Mouse (Mus musculus) heart, embryonic 12.5 days (tissue): ENCODE measurements around the gene Ces3a. TPM values are rescaled to one million over a fixed set of nuclear protein-coding genes. Genes with fewer than 3 reads are reported as not detected.
"Not testable (repeated sequence)": the region's sequence is repeated elsewhere in the genome, so short reads cannot be mapped to it uniquely, and the experiment has no call there.

Experiments
- ATAC-seq: fragments of 200-750 bp; cut with Nextera tagmentation; 2 replicates; pipeline ENCODE4 v1.8.0; 2017; ENCODE audit warnings: moderate TSS enrichment, moderate library complexity; ENCODE audit not compliant: insufficient number of reproducible peaks, low FRiP score
- H3K27ac ChIP-seq: fragments of 300-500 bp; sonication (generic); 2 replicates; pipeline ENCODE4 v1.5.1; 2016; ENCODE audit warnings: mild to moderate bottlenecking, moderate library complexity; ENCODE audit not compliant: poor library complexity, severe bottlenecking
- H3K27me3 ChIP-seq: fragments of 300-500 bp; sonication (generic); replicated peaks from 2 replicates; pipeline ENCODE4 v1.6.1; 2016; ENCODE audit warnings: mild to moderate bottlenecking, moderate library complexity
- H3K36me3 ChIP-seq: fragments of 300-500 bp; sonication (generic); 2 replicates; pipeline ENCODE4 v1.6.1; 2016; ENCODE audit warnings: mild to moderate bottlenecking, moderate library complexity
- H3K4me1 ChIP-seq: fragments of 300-500 bp; sonication (generic); replicated peaks from 2 replicates; pipeline ENCODE4 v1.6.1; 2016; ENCODE audit warnings: mild to moderate bottlenecking
- H3K4me2 ChIP-seq: fragments of 300-500 bp; sonication (generic); 2 replicates; pipeline ENCODE4 v1.6.1; 2016; ENCODE audit warnings: mild to moderate bottlenecking, moderate library complexity
- H3K4me3 ChIP-seq: fragments of 300-500 bp; sonication (generic); 2 replicates; pipeline ENCODE4 v1.5.1; 2016; ENCODE audit warnings: mild to moderate bottlenecking
- H3K9ac ChIP-seq: fragments of 300-500 bp; sonication (generic); 2 replicates; pipeline ENCODE4 v1.6.1; 2016; ENCODE audit warnings: mild to moderate bottlenecking, moderate library complexity
- H3K9me3 ChIP-seq: fragments of 300-500 bp; sonication (generic); replicated peaks from 2 replicates; pipeline ENCODE4 v1.6.1; 2016; ENCODE audit warnings: mild to moderate bottlenecking, moderate library complexity
- WGBS: fragments of 180-500 bp; shearing (Covaris S2); methylation state at CpG from one replicate; pipeline ENCODE4 v1.1.7; 2016; 5-methylcytosine and 5-hydroxymethylcytosine counted together
- polyA plus RNA-seq: library from polyadenylated mRNA; unstranded; fragments of >200 nt; fragmentation: Nextera tagmentation; extraction: Ambion mirVana; gene quantifications from 2 replicates; pipeline ENCODE4 v1.2.1, GENCODE M21; 2016

Ces3a gene
- polyA plus RNA-seq, 1 experiment from 2014 or later, result not detected

DNA sequence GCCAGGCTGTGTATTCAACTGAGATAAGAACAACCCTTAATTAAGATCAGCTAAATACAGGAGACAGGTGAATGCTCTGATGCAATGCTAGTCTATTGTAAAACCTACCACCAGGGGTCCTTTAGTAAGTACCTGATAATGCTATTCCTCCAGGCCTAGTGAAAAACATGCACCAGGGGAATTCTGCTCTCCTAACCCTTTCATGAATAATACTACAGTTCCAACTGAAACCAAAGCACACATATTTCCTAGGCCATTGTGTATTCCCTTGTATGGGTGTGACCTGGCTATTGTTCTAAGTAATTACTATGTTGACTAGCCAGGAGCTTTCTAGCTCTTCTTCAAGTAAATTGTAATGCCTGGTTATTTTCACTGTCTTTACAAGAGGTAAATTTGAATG, 11.7 kb downstream of the Ces3a start:
- no peaks in the 10 kb centered on the region for H3K36me3 ChIP-seq
- H3K27ac ChIP-seq, result no peak overlapping the region
- no peaks in the 10 kb centered on the region for H3K27me3 ChIP-seq
- H3K4me2 ChIP-seq, result no peak overlapping the region
- no peak for ATAC-seq
- H3K9me3 ChIP-seq, result no peaks in the 10 kb centered on the region
- no peak overlapping the region for H3K4me3 ChIP-seq
- H3K9ac ChIP-seq, result no peak overlapping the region
- H3K4me1 ChIP-seq, result no peaks in the 10 kb centered on the region

DNA sequence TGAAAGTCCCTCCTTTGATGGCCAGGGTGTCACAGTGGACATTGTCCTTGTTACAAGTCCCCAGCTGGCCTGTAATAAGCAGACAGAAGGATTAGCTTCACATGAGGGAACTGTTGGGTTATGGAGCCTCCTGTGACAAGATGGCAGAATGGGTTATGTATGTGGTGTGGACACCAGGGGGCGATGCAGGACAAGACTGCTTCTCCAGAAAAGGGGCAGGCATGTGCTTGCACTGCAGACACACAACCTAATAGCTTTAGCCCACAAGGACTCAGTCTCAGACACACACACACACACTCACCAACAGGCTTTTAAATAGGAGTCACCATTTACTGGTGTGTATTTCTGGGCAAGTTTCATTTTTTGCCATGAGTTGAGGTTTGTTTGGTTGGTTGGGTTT, 18.4 kb downstream of the Ces3a start:
- 8% methylated on average over 1 of the region's 1 CpGs for WGBS
- no peak overlapping the region for H3K4me3 ChIP-seq
- H3K27me3 ChIP-seq, result no peaks in the 10 kb centered on the region
- H3K9me3 ChIP-seq, result no peaks in the 10 kb centered on the region
- no peak for ATAC-seq
- H3K27ac ChIP-seq, result no peak overlapping the region
- H3K4me2 ChIP-seq, result no peak overlapping the region
- H3K9ac ChIP-seq, result no peak overlapping the region
- H3K36me3 ChIP-seq, result no peaks in the 10 kb centered on the region
- H3K4me1 ChIP-seq, result no peaks in the 10 kb centered on the region

DNA sequence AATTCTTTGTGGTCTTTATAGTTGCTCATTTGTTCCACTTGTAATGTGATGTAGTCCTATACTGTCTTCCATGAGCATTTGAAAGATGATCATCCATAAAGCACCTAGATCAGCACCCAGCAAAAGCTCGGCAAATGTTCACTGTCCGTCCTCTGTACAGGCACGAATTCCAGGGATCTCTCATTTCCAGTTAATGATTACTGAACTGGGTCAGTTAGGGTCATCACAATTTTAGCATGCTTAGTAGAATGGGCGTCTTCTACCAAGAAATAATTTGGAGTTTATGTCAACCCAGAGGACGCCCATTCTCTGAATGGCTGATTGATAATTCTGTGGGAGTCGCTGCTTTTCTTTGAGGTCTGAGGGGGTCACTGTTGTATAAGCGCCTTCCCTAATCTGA, 19.5 kb downstream of the Ces3a start:
- H3K36me3 ChIP-seq, H3K9ac ChIP-seq, H3K4me3 ChIP-seq, ATAC-seq, H3K27me3 ChIP-seq, H3K27ac ChIP-seq, H3K9me3 ChIP-seq, H3K4me2 ChIP-seq, H3K4me1 ChIP-seq: not testable (repeated sequence)
- WGBS, result 71% methylated on average over 7 of the region's 7 CpGs

DNA sequence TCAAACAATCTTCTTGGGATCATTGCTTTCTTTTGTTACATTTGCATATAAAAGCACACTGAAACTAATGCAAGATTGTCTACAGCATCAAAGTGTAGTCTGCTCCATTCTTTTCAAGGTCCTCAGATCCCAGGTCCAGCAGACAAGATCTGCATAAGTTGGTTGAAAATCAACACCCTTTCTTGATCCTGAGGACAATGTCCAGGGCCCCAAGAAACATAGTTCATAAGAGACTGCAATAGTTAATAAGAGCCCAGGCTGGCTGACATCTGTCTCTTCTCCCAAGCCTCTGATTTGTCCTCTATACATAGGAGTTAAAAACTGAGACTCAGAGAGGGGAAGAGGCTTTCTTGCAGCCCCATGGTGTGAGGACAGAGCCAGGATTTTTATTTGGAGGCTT, 20.6 kb downstream of the Ces3a start:
- Histone ChIP-seq H3K9me3 (no peaks in the 10 kb centered on the region), H3K4me2 (no peak overlapping the region), H3K9ac (no peak overlapping the region), H3K36me3 (no peaks in the 10 kb centered on the region), H3K4me1 (no peaks in the 10 kb centered on the region), H3K4me3 (no peak overlapping the region), H3K27me3 (no peaks in the 10 kb centered on the region), H3K27ac (no peak overlapping the region)
- ATAC-seq, result no peak

DNA sequence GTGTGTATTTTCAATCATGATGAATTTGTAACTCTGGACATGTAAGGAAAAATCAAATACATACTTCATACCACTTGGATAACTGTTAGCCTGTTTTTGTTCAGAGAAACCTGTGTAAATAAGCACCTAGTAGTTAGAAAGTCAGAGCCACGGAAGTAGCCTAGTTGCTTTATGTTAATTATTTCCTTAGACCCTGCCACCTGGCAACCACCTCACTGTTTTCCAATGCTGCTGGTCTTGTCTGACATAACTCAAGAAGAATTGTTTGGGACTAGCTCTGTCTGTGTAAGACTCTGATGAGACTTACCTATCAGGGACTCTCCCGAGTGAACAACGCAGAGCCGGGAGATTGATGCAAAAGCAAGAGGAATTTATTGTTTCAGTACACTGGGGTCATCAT, 28.2 kb downstream of the Ces3a start:
- ATAC-seq, result no peak
- no peaks in the 10 kb centered on the region for H3K4me1 ChIP-seq
- H3K36me3 ChIP-seq, result no peaks in the 10 kb centered on the region
- H3K9me3 ChIP-seq, result peaks cover 8% of the 10 kb centered on the region
- H3K27me3 ChIP-seq, result 0 out of 2 replicates have a peak, but pooled peaks cover 3% of the 10 kb centered on the region
- H3K27ac ChIP-seq, result no peak overlapping the region
- 87% methylated on average over 4 of the region's 4 CpGs for WGBS
- no peak overlapping the region for H3K9ac ChIP-seq
- no peak overlapping the region for H3K4me2 ChIP-seq
- no peak overlapping the region for H3K4me3 ChIP-seq

DNA sequence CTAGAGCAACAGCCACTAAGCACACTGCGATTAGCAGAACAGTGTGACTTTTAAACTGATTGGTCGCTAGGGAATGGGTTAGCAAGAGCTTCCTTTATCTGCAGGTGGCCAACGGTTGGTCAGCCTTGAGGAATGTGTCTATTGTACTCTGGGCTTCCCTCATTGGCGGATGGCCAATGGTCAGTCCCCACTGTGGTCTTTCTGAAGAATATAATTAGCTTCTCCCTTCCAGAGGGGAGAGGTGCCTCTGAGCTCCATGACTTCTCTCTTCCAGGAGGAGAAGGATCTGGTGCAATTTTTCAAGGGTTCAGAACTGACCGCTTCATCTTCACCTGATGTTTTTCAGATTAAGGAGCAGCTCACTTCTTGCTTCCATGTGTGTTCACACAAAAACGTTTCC, 28.7 kb downstream of the Ces3a start:
- ATAC-seq, result no peak
- Histone ChIP-seq H3K4me2 (no peak overlapping the region), H3K4me1 (no peaks in the 10 kb centered on the region), H3K36me3 (no peaks in the 10 kb centered on the region), H3K9me3 (peaks cover 8% of the 10 kb centered on the region), H3K9ac (no peak overlapping the region), H3K27me3 (0 out of 2 replicates have a peak, but pooled peaks cover 3% of the 10 kb centered on the region), H3K4me3 (no peak overlapping the region), H3K27ac (no peak overlapping the region)
- 69% methylated on average over 6 of the region's 6 CpGs for WGBS

DNA sequence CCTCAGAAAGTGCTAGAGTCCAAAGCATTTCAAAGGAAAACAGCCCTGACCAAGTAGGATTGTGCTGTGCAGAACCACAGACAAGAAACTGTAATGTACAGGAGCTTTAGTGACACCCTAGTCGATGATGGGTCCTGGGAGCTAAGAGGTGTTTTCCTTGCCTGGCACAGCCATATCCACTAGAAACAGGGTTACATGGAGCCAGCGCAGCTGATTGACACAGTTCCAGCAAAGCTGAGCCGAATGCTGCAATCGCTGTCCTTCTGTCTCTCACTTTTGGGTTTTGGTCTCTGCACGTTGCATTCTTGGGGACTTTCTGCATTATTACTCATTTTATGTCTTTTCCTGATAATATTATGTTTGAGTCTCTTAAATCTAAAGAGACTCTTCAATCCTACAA, 30.2 kb downstream of the Ces3a start:
- no peak overlapping the region for H3K9ac ChIP-seq
- WGBS, result 80% methylated on average over 5 of the region's 5 CpGs
- no peak for ATAC-seq
- H3K36me3 ChIP-seq, result no peaks in the 10 kb centered on the region
- H3K4me2 ChIP-seq, result no peak overlapping the region
- 0 out of 2 replicates have a peak, but pooled peaks cover 3% of the 10 kb centered on the region for H3K27me3 ChIP-seq
- H3K9me3 ChIP-seq, result peaks cover 8% of the 10 kb centered on the region
- H3K4me1 ChIP-seq, result 0 out of 2 replicates have a peak, but pooled peaks cover 5% of the 10 kb centered on the region
- H3K4me3 ChIP-seq, result no peak overlapping the region
- H3K27ac ChIP-seq, result no peak overlapping the region

DNA sequence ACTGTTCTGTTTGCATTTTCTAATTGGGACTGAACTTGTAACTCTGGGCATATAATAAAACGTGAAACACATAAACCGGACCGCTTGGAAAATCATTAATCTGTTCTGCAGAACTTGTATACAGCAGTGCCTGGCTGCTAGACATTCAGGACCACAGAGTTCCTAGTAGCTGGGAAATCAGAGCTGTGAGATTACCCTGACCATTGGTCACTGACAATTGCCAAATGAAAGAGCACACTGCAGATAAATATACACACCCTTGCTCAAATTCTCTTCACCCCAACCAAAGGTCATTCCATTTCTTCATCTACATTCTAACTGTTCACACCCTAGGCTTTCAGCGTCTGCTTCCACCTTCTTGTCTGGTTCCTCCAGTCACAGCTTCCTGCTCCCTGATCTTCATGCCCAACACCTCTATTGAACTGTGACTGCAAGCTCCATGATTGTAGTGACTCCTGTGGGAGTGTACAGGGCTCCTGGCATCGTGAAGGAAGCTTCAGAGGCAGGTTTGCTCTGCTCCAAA, 32.5 kb downstream of the Ces3a start:
- H3K4me3 ChIP-seq, result no peak overlapping the region
- no peaks in the 10 kb centered on the region for H3K36me3 ChIP-seq
- no peak for ATAC-seq
- H3K27me3 ChIP-seq, result 0 out of 2 replicates have a peak, but pooled peaks cover 3% of the 10 kb centered on the region
- H3K4me1 ChIP-seq, result 0 out of 2 replicates have a peak, but pooled peaks cover 5% of the 10 kb centered on the region
- no peak overlapping the region for H3K4me2 ChIP-seq
- H3K9me3 ChIP-seq, result peaks cover 8% of the 10 kb centered on the region
- H3K9ac ChIP-seq, result no peak overlapping the region
- H3K27ac ChIP-seq, result no peak overlapping the region
- WGBS, result 68% methylated on average over 5 of the region's 5 CpGs

DNA sequence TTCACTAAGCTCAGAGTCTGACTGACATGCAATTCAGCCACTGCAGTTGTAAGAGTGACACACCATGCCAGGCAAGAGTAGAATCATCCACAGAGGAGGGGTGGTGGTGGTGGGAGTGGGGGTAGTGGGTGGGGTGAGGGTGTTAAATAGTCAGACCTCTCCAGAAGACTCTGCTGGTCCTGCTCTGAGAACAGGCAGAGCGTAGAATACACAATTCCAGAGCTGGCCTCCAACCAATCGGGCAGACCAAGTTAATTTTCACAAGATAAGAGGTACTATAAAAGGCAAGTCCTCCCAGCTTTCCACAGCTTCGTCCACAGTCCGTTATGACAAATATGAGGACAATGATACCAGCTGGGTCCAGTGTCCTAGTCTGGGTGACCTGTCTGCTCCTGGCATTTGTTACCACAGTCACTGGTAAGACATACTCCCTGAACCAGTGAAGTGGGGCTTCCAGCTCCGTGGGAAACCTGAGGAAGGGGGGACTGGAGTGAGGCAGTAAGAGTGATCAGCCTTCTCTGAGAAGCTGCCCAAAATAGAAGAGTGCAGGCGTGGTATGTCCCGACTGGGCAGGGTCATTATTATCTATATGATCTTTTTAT, 35.1 kb downstream of the Ces3a start, which contains the start of gene Ces3b:
TSS of gene Ces3b (plus strand) at position 305 of the 602 bp plus-strand sequence.
- 0 out of 2 replicates have a peak, but pooled peaks cover under 1% of the 10 kb centered on the region for H3K27me3 ChIP-seq
- WGBS, result 38% methylated on average over 7 of the region's 7 CpGs
- H3K9ac ChIP-seq, result no peak within 1 kb of the TSS
- ATAC-seq, result 0 out of 2 replicates have a peak, but pooled peaks have one; percentile 42
- no peak within 1 kb of the TSS for H3K4me3 ChIP-seq
- 0 out of 2 replicates have a peak, but pooled peaks cover 5% of the 10 kb centered on the region for H3K4me1 ChIP-seq
- H3K9me3 ChIP-seq, result no peaks in the 10 kb centered on the region
- no peaks in the 10 kb centered on the region for H3K36me3 ChIP-seq
- no peak within 1 kb of the TSS for H3K27ac ChIP-seq
- H3K4me2 ChIP-seq, result peak within 1 kb of the TSS; percentile 37

DNA sequence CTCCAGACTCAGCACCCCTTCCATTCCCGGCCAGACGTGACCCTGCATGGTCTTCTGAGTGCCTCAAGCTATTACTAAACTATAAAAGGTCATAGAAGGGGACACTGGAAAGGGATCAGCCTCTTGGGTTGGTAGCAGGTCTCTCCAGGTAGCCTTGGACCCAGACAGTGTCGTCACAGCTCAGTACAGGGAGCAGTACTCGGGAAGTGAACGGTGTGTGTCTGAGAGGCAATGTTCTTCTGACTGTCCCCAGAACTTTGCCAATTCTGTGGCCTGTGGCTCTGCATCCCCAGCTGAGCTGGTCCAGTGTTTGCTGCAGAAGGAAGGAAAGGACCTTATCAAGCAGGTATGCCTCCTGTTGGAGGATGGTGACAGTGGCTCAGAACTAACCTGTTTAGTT, 39.8 kb downstream of the Ces3a start:
- not testable (repeated sequence) for H3K4me3 ChIP-seq, H3K9me3 ChIP-seq, H3K36me3 ChIP-seq, H3K9ac ChIP-seq, ATAC-seq, H3K27ac ChIP-seq, H3K27me3 ChIP-seq, H3K4me1 ChIP-seq, H3K4me2 ChIP-seq
- WGBS, result 79% methylated on average over 5 of the region's 5 CpGs

DNA sequence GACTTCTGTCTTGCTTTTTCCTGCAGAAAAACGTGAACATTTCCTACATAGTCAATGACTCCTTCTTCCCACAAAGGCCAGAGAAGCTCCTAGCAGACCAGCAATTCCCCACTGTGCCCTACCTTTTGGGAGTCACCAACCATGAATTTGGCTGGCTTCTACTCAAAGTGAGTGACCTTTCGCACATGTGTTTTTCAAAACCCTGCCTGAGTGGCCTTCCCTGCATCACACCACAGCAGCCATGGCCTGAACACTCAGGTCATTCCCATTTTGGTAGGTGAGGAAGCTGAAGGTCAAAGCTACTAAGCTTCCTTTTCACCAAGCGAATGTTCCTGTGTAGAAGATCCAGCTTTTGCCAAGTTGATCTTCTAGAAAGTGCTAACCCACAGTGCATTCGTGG, 40.2 kb downstream of the Ces3a start:
- H3K9ac ChIP-seq, result no peak overlapping the region
- H3K27me3 ChIP-seq, result no peaks in the 10 kb centered on the region
- ATAC-seq, result no peak
- H3K36me3 ChIP-seq, result no peaks in the 10 kb centered on the region
- no peak overlapping the region for H3K27ac ChIP-seq
- H3K4me3 ChIP-seq, result no peak overlapping the region
- no peaks in the 10 kb centered on the region for H3K9me3 ChIP-seq
- H3K4me2 ChIP-seq, result no peak overlapping the region
- no peaks in the 10 kb centered on the region for H3K4me1 ChIP-seq
- 59% methylated on average over 4 of the region's 4 CpGs for WGBS

DNA sequence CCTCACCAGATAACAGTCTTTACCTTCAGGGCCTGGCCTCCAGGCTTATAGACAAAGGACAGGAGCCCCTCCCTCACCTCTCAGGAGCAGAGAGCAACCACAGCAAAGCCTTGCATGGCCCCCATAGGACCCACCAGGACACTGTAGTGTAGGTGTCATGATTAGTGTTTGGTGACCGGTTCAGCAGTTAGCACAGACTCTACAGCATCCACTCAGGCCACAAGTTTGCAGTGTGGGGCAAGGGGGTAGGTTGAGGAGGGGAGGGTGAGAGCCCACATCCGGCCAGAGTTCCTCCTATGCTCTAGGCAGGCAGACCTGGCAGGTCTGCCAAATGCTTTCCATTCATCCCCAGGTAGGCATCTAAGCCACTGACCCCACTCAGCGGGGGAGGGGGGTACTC, 45.6 kb downstream of the Ces3a start:
- Histone ChIP-seq H3K27ac (no peak overlapping the region), H3K9ac (no peak overlapping the region), H3K4me1 (no peaks in the 10 kb centered on the region), H3K4me3 (no peak overlapping the region), H3K9me3 (no peaks in the 10 kb centered on the region), H3K27me3 (no peaks in the 10 kb centered on the region), H3K36me3 (no peaks in the 10 kb centered on the region), H3K4me2 (no peak overlapping the region)
- 75% methylated on average over 3 of the region's 3 CpGs for WGBS
- 0 out of 2 replicates have a peak, but pooled peaks have one; percentile 45 for ATAC-seq
